Mouse (Mus musculus): Measurements from ENCODE around the gene Med12l. TPM values are rescaled to one million over a fixed set of nuclear protein-coding genes. Genes with fewer than 3 reads are reported as not detected.

Med12l gene
- polyA plus RNA-seq, 1 experiment from 2014 or later, result 2.3 TPM

DNA sequence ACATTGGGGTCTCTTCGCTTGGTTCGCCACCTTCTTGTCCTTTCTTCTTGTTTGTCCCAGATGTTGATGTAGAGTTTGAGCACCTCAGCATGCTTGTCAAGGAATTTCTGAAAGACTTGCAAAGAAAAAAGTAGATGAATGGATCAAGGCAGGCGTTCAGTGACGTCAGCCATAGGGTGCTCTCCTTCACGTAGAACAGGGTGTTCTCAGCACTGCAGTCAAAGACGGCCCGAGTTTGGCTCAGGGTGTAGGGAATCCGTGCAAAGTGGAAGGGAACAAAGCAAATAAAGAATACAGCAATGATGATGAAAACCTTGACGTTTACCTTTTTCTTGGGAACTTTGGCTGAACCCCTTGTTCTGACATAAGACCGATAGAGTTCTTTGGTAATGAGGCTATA lies 211.6 kb downstream of the Med12l start:
- Histone ChIP-seq H3K4me3 (ENCODE audit: low read length) (no peak overlapping the region), H3K27me3 (ENCODE audit: control insufficient read depth, insufficient read depth, low read length) (no peaks in the 10 kb centered on the region), H3K9ac (ENCODE audit: low read length) (no peak overlapping the region), H3K9me3 (replicated peaks; ENCODE audit: control insufficient read depth, low read length) (no peaks in the 10 kb centered on the region), H3K4me1 (ENCODE audit: control insufficient read depth, insufficient read depth, low read length) (peaks cover 2% of the 10 kb centered on the region; the same call in 1 of the 2 replicates), H3K4me2 (ENCODE audit: low read depth, low read length) (no peak overlapping the region), H3K27ac (ENCODE audit: low read length) (no peak overlapping the region), H3K36me3 (ENCODE audit: control insufficient read depth, insufficient read depth) (no peaks in the 10 kb centered on the region)
- no peak for ATAC-seq (replicated peaks; ENCODE audit: extremely low read depth, insufficient read depth, low FRiP score)
- WGBS, result 86% methylated on average over 10 of the region's 10 CpGs

GRCm38 (mm10) chr3:59219326-59219725 lies 213.7 kb downstream of the Med12l start:
- Histone ChIP-seq H3K36me3 (ENCODE audit: control insufficient read depth, insufficient read depth) (no peaks in the 10 kb centered on the region), H3K9me3 (replicated peaks; ENCODE audit: control insufficient read depth, low read length) (no peaks in the 10 kb centered on the region), H3K27ac (ENCODE audit: low read length) (no peak overlapping the region), H3K4me2 (ENCODE audit: low read depth, low read length) (no peak overlapping the region), H3K4me1 (ENCODE audit: control insufficient read depth, insufficient read depth, low read length) (no peaks in the 10 kb centered on the region), H3K27me3 (ENCODE audit: control insufficient read depth, insufficient read depth, low read length) (no peaks in the 10 kb centered on the region), H3K4me3 (ENCODE audit: low read length) (no peak overlapping the region), H3K9ac (ENCODE audit: low read length) (no peak overlapping the region)
- 71% methylated on average over 2 of the region's 2 CpGs for WGBS
- ATAC-seq (replicated peaks; ENCODE audit: extremely low read depth, insufficient read depth, low FRiP score), result no peak

- Histone ChIP-seq H3K27ac (ENCODE audit: low read length) (no peak overlapping the region), H3K27me3 (ENCODE audit: control insufficient read depth, insufficient read depth, low read length) (no peaks in the 10 kb centered on the region), H3K4me3 (ENCODE audit: low read length) (no peak overlapping the region), H3K9ac (ENCODE audit: low read length) (no peak overlapping the region), H3K4me2 (ENCODE audit: low read depth, low read length) (no peak overlapping the region), H3K4me1 (ENCODE audit: control insufficient read depth, insufficient read depth, low read length) (no peaks in the 10 kb centered on the region), H3K9me3 (replicated peaks; ENCODE audit: control insufficient read depth, low read length) (no peaks in the 10 kb centered on the region), H3K36me3 (ENCODE audit: control insufficient read depth, insufficient read depth) (no peaks in the 10 kb centered on the region)
- ATAC-seq (replicated peaks; ENCODE audit: extremely low read depth, insufficient read depth, low FRiP score), result no peak
- WGBS, result 89% methylated on average over 2 of the region's 2 CpGs
Measured at GRCm38 (mm10) chr3:59222303-59222702, 216.7 kb downstream of the Med12l start.

GRCm38 (mm10) chr3:59225411-59225810 lies 219.8 kb downstream of the Med12l start:
- H3K9me3 ChIP-seq (replicated peaks; ENCODE audit: control insufficient read depth, low read length), result no peaks in the 10 kb centered on the region
- H3K4me3 ChIP-seq (ENCODE audit: low read length), result no peak overlapping the region
- H3K9ac ChIP-seq (ENCODE audit: low read length), result no peak overlapping the region
- no peak for ATAC-seq (replicated peaks; ENCODE audit: extremely low read depth, insufficient read depth, low FRiP score)
- peaks cover 13% of the 10 kb centered on the region for H3K4me1 ChIP-seq (ENCODE audit: control insufficient read depth, insufficient read depth, low read length)
- no peaks in the 10 kb centered on the region for H3K36me3 ChIP-seq (ENCODE audit: control insufficient read depth, insufficient read depth)
- H3K27ac ChIP-seq (ENCODE audit: low read length), result no peak overlapping the region
- H3K4me2 ChIP-seq (ENCODE audit: low read depth, low read length), result no peak overlapping the region
- H3K27me3 ChIP-seq (ENCODE audit: control insufficient read depth, insufficient read depth, low read length), result no peaks in the 10 kb centered on the region

DNA sequence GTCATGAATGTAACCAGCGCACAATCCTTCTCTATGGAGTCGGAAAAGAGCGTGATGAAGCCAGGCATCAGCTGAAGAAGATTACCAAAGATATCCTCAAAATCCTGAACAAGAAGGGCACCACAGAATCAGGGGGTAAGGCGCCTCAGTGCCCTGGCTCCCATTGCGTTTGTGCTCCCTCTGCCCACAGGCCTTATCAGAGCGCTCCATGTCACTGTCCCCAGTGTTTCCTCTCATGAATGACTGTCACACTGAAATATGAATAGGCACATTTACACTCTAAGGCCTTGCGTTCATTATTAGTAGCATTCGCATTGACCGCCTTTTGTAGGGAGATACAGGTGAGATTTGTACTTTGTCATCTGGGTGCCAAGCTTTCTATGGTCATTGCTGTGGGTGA lies 222.1 kb downstream of the Med12l start:
- H3K4me2 ChIP-seq (ENCODE audit: low read depth, low read length), result no peak overlapping the region
- no peak overlapping the region for H3K4me3 ChIP-seq (ENCODE audit: low read length)
- peaks cover 16% of the 10 kb centered on the region for H3K4me1 ChIP-seq (ENCODE audit: control insufficient read depth, insufficient read depth, low read length)
- H3K9ac ChIP-seq (ENCODE audit: low read length), result no peak overlapping the region
- ATAC-seq (replicated peaks; ENCODE audit: extremely low read depth, insufficient read depth, low FRiP score), result no peak
- no peaks in the 10 kb centered on the region for H3K9me3 ChIP-seq (replicated peaks; ENCODE audit: control insufficient read depth, low read length)
- H3K27me3 ChIP-seq (ENCODE audit: control insufficient read depth, insufficient read depth, low read length), result no peaks in the 10 kb centered on the region
- no peaks in the 10 kb centered on the region for H3K36me3 ChIP-seq (ENCODE audit: control insufficient read depth, insufficient read depth)
- no peak overlapping the region for H3K27ac ChIP-seq (ENCODE audit: low read length)
- 90% methylated on average over 9 of the region's 9 CpGs for WGBS

DNA sequence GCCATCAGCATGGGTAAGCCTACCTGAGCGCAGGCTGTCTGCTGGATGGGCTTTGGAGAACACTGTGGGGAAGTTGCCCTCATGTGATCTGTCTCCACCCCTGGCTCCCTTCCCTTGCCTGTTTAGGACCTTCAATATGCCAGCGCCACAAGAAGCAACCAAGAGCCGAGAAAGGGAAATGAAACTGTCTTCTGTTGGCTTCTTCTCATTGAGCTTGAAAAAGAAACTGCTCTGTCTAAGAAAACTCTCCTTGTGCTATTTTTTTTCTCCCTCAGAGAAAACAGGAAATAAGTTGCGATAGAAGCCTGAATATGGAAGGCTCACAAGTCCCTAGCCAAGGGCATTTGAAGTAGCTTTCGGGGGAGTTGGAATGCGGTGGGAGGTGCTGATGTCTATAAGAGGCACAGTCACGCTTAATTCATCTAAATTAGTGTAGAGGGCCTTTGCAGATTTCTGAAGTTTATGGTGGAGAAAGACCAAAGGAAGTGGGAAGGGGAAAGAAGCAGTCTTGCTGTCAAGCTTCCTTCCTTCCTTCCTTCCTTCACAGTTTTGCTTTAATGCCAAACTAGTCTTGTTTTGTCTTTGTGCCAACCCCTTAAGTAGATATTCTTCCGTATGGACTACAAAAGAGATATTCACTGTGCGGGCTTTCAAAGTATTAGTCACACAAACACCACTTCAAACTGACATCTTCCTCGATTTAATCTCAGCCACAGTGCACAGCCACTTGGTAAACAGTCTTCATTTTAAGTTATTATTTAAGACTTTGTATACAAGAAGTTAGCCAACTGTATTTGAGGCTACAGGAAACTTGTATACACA lies 223.3 kb downstream of the Med12l start:
- H3K27ac ChIP-seq (ENCODE audit: low read length), result peak overlapping the region; percentile 60
- WGBS, result 22% methylated on average over 10 of the region's 10 CpGs
- no peak overlapping the region for H3K9ac ChIP-seq (ENCODE audit: low read length)
- no peaks in the 10 kb centered on the region for H3K36me3 ChIP-seq (ENCODE audit: control insufficient read depth, insufficient read depth)
- ATAC-seq (replicated peaks; ENCODE audit: extremely low read depth, insufficient read depth, low FRiP score), result peak; percentile 69
- H3K9me3 ChIP-seq (replicated peaks; ENCODE audit: control insufficient read depth, low read length), result no peaks in the 10 kb centered on the region
- peak overlapping the region; percentile 39 for H3K4me2 ChIP-seq (ENCODE audit: low read depth, low read length)
- H3K4me1 ChIP-seq (ENCODE audit: control insufficient read depth, insufficient read depth, low read length), result peaks cover 16% of the 10 kb centered on the region
- no peaks in the 10 kb centered on the region for H3K27me3 ChIP-seq (ENCODE audit: control insufficient read depth, insufficient read depth, low read length)
- peak overlapping the region; percentile 10; the same call in 1 of the 2 replicates for H3K4me3 ChIP-seq (ENCODE audit: low read length)

GRCm38 (mm10) chr3:59230912-59231311 lies 225.3 kb downstream of the Med12l start:
- 41% methylated on average over 3 of the region's 3 CpGs for WGBS
- no peak overlapping the region for H3K4me2 ChIP-seq (ENCODE audit: low read depth, low read length)
- no peak overlapping the region for H3K4me3 ChIP-seq (ENCODE audit: low read length)
- H3K27ac ChIP-seq (ENCODE audit: low read length), result no peak overlapping the region
- peaks cover 16% of the 10 kb centered on the region for H3K4me1 ChIP-seq (ENCODE audit: control insufficient read depth, insufficient read depth, low read length)
- no peaks in the 10 kb centered on the region for H3K27me3 ChIP-seq (ENCODE audit: control insufficient read depth, insufficient read depth, low read length)
- ATAC-seq (replicated peaks; ENCODE audit: extremely low read depth, insufficient read depth, low FRiP score), result no peak
- no peak overlapping the region for H3K9ac ChIP-seq (ENCODE audit: low read length)
- H3K9me3 ChIP-seq (replicated peaks; ENCODE audit: control insufficient read depth, low read length), result no peaks in the 10 kb centered on the region
- H3K36me3 ChIP-seq (ENCODE audit: control insufficient read depth, insufficient read depth), result no peaks in the 10 kb centered on the region

GRCm38 (mm10) chr3:59234878-59235277 lies 229.3 kb downstream of the Med12l start:
- peak; percentile 70; the same call in 1 of the 2 replicates for ATAC-seq (replicated peaks; ENCODE audit: extremely low read depth, insufficient read depth, low FRiP score)
- H3K4me2 ChIP-seq (ENCODE audit: low read depth, low read length), result no peak overlapping the region
- H3K27ac ChIP-seq (ENCODE audit: low read length), result no peak overlapping the region
- H3K4me3 ChIP-seq (ENCODE audit: low read length), result no peak overlapping the region
- no peaks in the 10 kb centered on the region for H3K9me3 ChIP-seq (replicated peaks; ENCODE audit: control insufficient read depth, low read length)
- H3K27me3 ChIP-seq (ENCODE audit: control insufficient read depth, insufficient read depth, low read length), result no peaks in the 10 kb centered on the region
- H3K9ac ChIP-seq (ENCODE audit: low read length), result no peak overlapping the region
- 70% methylated on average over 5 of the region's 5 CpGs for WGBS
- H3K36me3 ChIP-seq (ENCODE audit: control insufficient read depth, insufficient read depth), result no peaks in the 10 kb centered on the region
- H3K4me1 ChIP-seq (ENCODE audit: control insufficient read depth, insufficient read depth, low read length), result peaks cover 3% of the 10 kb centered on the region; the same call in 1 of the 2 replicates

DNA sequence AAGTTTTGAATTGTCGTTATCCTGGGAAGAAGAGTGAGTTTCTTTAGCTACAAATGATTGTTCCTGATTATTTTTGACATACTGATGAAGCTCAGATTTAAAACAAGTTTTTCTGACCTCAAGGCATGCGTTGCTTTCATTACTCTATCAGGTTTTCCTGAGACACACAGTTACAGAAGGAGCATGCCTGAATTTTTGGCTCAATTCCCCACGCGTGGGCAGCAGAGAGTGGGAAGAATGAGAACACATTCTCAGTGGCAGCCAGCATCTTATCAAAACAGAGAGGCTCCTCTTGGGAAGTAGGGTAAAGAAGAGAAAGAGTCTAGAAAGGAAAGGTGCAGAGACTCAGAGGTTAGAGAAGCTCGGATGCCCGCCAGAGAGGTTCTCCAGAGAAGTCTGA lies 237.8 kb downstream of the Med12l start:
- Histone ChIP-seq H3K4me3 (ENCODE audit: low read length) (no peak overlapping the region), H3K27ac (ENCODE audit: low read length) (peak overlapping the region; percentile 23; the same call in 1 of the 2 replicates), H3K9me3 (replicated peaks; ENCODE audit: control insufficient read depth, low read length) (no peaks in the 10 kb centered on the region), H3K36me3 (ENCODE audit: control insufficient read depth, insufficient read depth) (no peaks in the 10 kb centered on the region), H3K4me1 (ENCODE audit: control insufficient read depth, insufficient read depth, low read length) (peaks cover 11% of the 10 kb centered on the region), H3K9ac (ENCODE audit: low read length) (no peak overlapping the region), H3K4me2 (ENCODE audit: low read depth, low read length) (no peak overlapping the region), H3K27me3 (ENCODE audit: control insufficient read depth, insufficient read depth, low read length) (no peaks in the 10 kb centered on the region)
- WGBS, result 40% methylated on average over 6 of the region's 6 CpGs
- ATAC-seq (replicated peaks; ENCODE audit: extremely low read depth, insufficient read depth, low FRiP score), result no peak
